Mouse (Mus musculus): ENCODE measurements around the gene Top2b. TPM values are rescaled to one million over a fixed set of nuclear protein-coding genes. Genes with fewer than 3 reads are reported as not detected.

The Top2b gene
- 88.8 and 106 TPM in 2 replicates for polyA plus RNA-seq (2015; fragmentation: Nextera tagmentation; extraction: Ambion mirVana)

GRCm38 (mm10) chr14:16364878-16365337 is at the start of gene Top2b:
Gene Top2b, plus strand, starts transcription at chr14:16365179.
- WGBS = under 1% methylated on average over 32 of the region's 32 CpGs
- no peaks in the 10 kb centered on the region for H3K9me3 ChIP-seq (replicated peaks; ENCODE audit: control insufficient read depth, low read length, poor library complexity, severe bottlenecking)
- ATAC-seq = peak; percentile 99

GRCm38 (mm10) chr14:16316715-16317114 is 48.3 kb upstream of the Top2b start:
- Histone ChIP-seq H3K36me3 (ENCODE audit: control insufficient read depth, insufficient read depth, low read length) (no peaks in the 10 kb centered on the region), H3K4me1 (ENCODE audit: control insufficient read depth, insufficient read depth, low read length) (peaks cover 4% of the 10 kb centered on the region; the same call in 1 of the 2 replicates), H3K9ac (ENCODE audit: low read depth, low read length) (no peak overlapping the region), H3K4me2 (ENCODE audit: low read length) (no peak overlapping the region), H3K4me3 (ENCODE audit: low read depth, low read length) (no peak overlapping the region), H3K27me3 (ENCODE audit: control insufficient read depth, insufficient read depth, low read depth, low read length) (no peaks in the 10 kb centered on the region), H3K9me3 (replicated peaks; ENCODE audit: control insufficient read depth, low read length, poor library complexity, severe bottlenecking) (no peaks in the 10 kb centered on the region), H3K27ac (ENCODE audit: low read length) (no peak overlapping the region)
- ATAC-seq = no peak
- WGBS = 84% methylated on average over 1 of the region's 1 CpGs

More at GRCm38 (mm10) chr14:16364878-16365337, at the start of gene Top2b:
- peak within 1 kb of the TSS; percentile 98 for H3K9ac ChIP-seq (ENCODE audit: low read depth, low read length)
- H3K27ac ChIP-seq (ENCODE audit: low read length) = peak within 1 kb of the TSS; percentile 100
- peaks cover 25% of the 10 kb centered on the region for H3K4me1 ChIP-seq (ENCODE audit: control insufficient read depth, insufficient read depth, low read length)
- no peaks in the 10 kb centered on the region for H3K27me3 ChIP-seq (ENCODE audit: control insufficient read depth, insufficient read depth, low read depth, low read length)
- H3K36me3 ChIP-seq (ENCODE audit: control insufficient read depth, insufficient read depth, low read length) = no peaks in the 10 kb centered on the region
- H3K4me3 ChIP-seq (ENCODE audit: low read depth, low read length) = peak within 1 kb of the TSS; percentile 96
- peak within 1 kb of the TSS; percentile 90 for H3K4me2 ChIP-seq (ENCODE audit: low read length)

GRCm38 (mm10) chr14:16319818-16320217 is 45.2 kb upstream of the Top2b start:
- H3K4me1 ChIP-seq (ENCODE audit: control insufficient read depth, insufficient read depth, low read length) = no peaks in the 10 kb centered on the region
- no peaks in the 10 kb centered on the region for H3K36me3 ChIP-seq (ENCODE audit: control insufficient read depth, insufficient read depth, low read length)
- H3K4me2 ChIP-seq (ENCODE audit: low read length) = no peak overlapping the region
- 79% methylated on average over 2 of the region's 2 CpGs for WGBS
- H3K27me3 ChIP-seq (ENCODE audit: control insufficient read depth, insufficient read depth, low read depth, low read length) = no peaks in the 10 kb centered on the region
- H3K4me3 ChIP-seq (ENCODE audit: low read depth, low read length) = no peak overlapping the region
- H3K27ac ChIP-seq (ENCODE audit: low read length) = no peak overlapping the region
- H3K9ac ChIP-seq (ENCODE audit: low read depth, low read length) = no peak overlapping the region
- no peak for ATAC-seq
- no peaks in the 10 kb centered on the region for H3K9me3 ChIP-seq (replicated peaks; ENCODE audit: control insufficient read depth, low read length, poor library complexity, severe bottlenecking)

GRCm38 (mm10) chr14:16324394-16324793 is 40.6 kb upstream of the Top2b start:
- 86% methylated on average over 4 of the region's 4 CpGs for WGBS
- no peaks in the 10 kb centered on the region for H3K36me3 ChIP-seq (ENCODE audit: control insufficient read depth, insufficient read depth, low read length)
- H3K9me3 ChIP-seq (replicated peaks; ENCODE audit: control insufficient read depth, low read length, poor library complexity, severe bottlenecking) = no peaks in the 10 kb centered on the region
- no peak overlapping the region for H3K27ac ChIP-seq (ENCODE audit: low read length)
- ATAC-seq = no peak
- no peak overlapping the region for H3K4me2 ChIP-seq (ENCODE audit: low read length)
- no peak overlapping the region for H3K9ac ChIP-seq (ENCODE audit: low read depth, low read length)
- H3K4me1 ChIP-seq (ENCODE audit: control insufficient read depth, insufficient read depth, low read length) = no peaks in the 10 kb centered on the region
- no peak overlapping the region for H3K4me3 ChIP-seq (ENCODE audit: low read depth, low read length)
- no peaks in the 10 kb centered on the region for H3K27me3 ChIP-seq (ENCODE audit: control insufficient read depth, insufficient read depth, low read depth, low read length)

- no peaks in the 10 kb centered on the region for H3K9me3 ChIP-seq (replicated peaks; ENCODE audit: control insufficient read depth, low read length, poor library complexity, severe bottlenecking)
- ATAC-seq = no peak
- whole genome bisulfite sequencing = 43% methylated on average over 1 of the region's 1 CpGs
- no peak overlapping the region for H3K4me2 ChIP-seq (ENCODE audit: low read length)
- no peak overlapping the region for H3K4me3 ChIP-seq (ENCODE audit: low read depth, low read length)
- no peaks in the 10 kb centered on the region for H3K4me1 ChIP-seq (ENCODE audit: control insufficient read depth, insufficient read depth, low read length)
- no peaks in the 10 kb centered on the region for H3K36me3 ChIP-seq (ENCODE audit: control insufficient read depth, insufficient read depth, low read length)
- H3K27me3 ChIP-seq (ENCODE audit: control insufficient read depth, insufficient read depth, low read depth, low read length) = no peaks in the 10 kb centered on the region
- no peak overlapping the region for H3K9ac ChIP-seq (ENCODE audit: low read depth, low read length)
- no peak overlapping the region for H3K27ac ChIP-seq (ENCODE audit: low read length)
Measured at GRCm38 (mm10) chr14:16325208-16325607, 39.8 kb upstream of the Top2b start.

GRCm38 (mm10) chr14:16328531-16328930 is 36.4 kb upstream of the Top2b start:
- Histone ChIP-seq H3K4me2 (ENCODE audit: low read length) (no peak overlapping the region), H3K4me1 (ENCODE audit: control insufficient read depth, insufficient read depth, low read length) (no peaks in the 10 kb centered on the region), H3K9me3 (replicated peaks; ENCODE audit: control insufficient read depth, low read length, poor library complexity, severe bottlenecking) (no peaks in the 10 kb centered on the region), H3K4me3 (ENCODE audit: low read depth, low read length) (no peak overlapping the region), H3K36me3 (ENCODE audit: control insufficient read depth, insufficient read depth, low read length) (no peaks in the 10 kb centered on the region), H3K9ac (ENCODE audit: low read depth, low read length) (no peak overlapping the region), H3K27ac (ENCODE audit: low read length) (no peak overlapping the region), H3K27me3 (ENCODE audit: control insufficient read depth, insufficient read depth, low read depth, low read length) (no peaks in the 10 kb centered on the region)
- 0 out of 2 replicates have a peak, but pooled peaks have one; percentile 21 for ATAC-seq
- 0% methylated on average over 2 of the region's 2 CpGs for WGBS

- H3K4me3 ChIP-seq (ENCODE audit: low read depth, low read length) = no peak overlapping the region
- H3K36me3 ChIP-seq (ENCODE audit: control insufficient read depth, insufficient read depth, low read length) = no peaks in the 10 kb centered on the region
- no peaks in the 10 kb centered on the region for H3K27me3 ChIP-seq (ENCODE audit: control insufficient read depth, insufficient read depth, low read depth, low read length)
- no peak overlapping the region for H3K9ac ChIP-seq (ENCODE audit: low read depth, low read length)
- 0 out of 2 replicates have a peak, but pooled peaks have one; percentile 25 for ATAC-seq
- no peak overlapping the region for H3K4me2 ChIP-seq (ENCODE audit: low read length)
- 13% methylated on average over 5 of the region's 5 CpGs for WGBS
- no peak overlapping the region for H3K27ac ChIP-seq (ENCODE audit: low read length)
- no peaks in the 10 kb centered on the region for H3K4me1 ChIP-seq (ENCODE audit: control insufficient read depth, insufficient read depth, low read length)
- H3K9me3 ChIP-seq (replicated peaks; ENCODE audit: control insufficient read depth, low read length, poor library complexity, severe bottlenecking) = no peaks in the 10 kb centered on the region
Measured at GRCm38 (mm10) chr14:16328959-16329480, 36.0 kb upstream of the Top2b start.

- H3K27ac ChIP-seq (ENCODE audit: low read length) = no peak overlapping the region
- no peaks in the 10 kb centered on the region for H3K9me3 ChIP-seq (replicated peaks; ENCODE audit: control insufficient read depth, low read length, poor library complexity, severe bottlenecking)
- no peaks in the 10 kb centered on the region for H3K27me3 ChIP-seq (ENCODE audit: control insufficient read depth, insufficient read depth, low read depth, low read length)
Measured at GRCm38 (mm10) chr14:16329756-16330155, 35.2 kb upstream of the Top2b start.

GRCm38 (mm10) chr14:16334260-16334659 is 30.7 kb upstream of the Top2b start:
- Histone ChIP-seq H3K36me3 (ENCODE audit: control insufficient read depth, insufficient read depth, low read length) (no peaks in the 10 kb centered on the region), H3K27me3 (ENCODE audit: control insufficient read depth, insufficient read depth, low read depth, low read length) (no peaks in the 10 kb centered on the region), H3K9ac (ENCODE audit: low read depth, low read length) (no peak overlapping the region), H3K27ac (ENCODE audit: low read length) (no peak overlapping the region), H3K4me3 (ENCODE audit: low read depth, low read length) (no peak overlapping the region), H3K4me1 (ENCODE audit: control insufficient read depth, insufficient read depth, low read length) (no peaks in the 10 kb centered on the region), H3K9me3 (replicated peaks; ENCODE audit: control insufficient read depth, low read length, poor library complexity, severe bottlenecking) (no peaks in the 10 kb centered on the region), H3K4me2 (ENCODE audit: low read length) (no peak overlapping the region)
- ATAC-seq = no peak
- 89% methylated on average over 3 of the region's 3 CpGs for WGBS

More at GRCm38 (mm10) chr14:16329756-16330155, 35.2 kb upstream of the Top2b start:
- Histone ChIP-seq H3K9ac (ENCODE audit: low read depth, low read length) (no peak overlapping the region), H3K4me1 (ENCODE audit: control insufficient read depth, insufficient read depth, low read length) (no peaks in the 10 kb centered on the region), H3K36me3 (ENCODE audit: control insufficient read depth, insufficient read depth, low read length) (no peaks in the 10 kb centered on the region), H3K4me3 (ENCODE audit: low read depth, low read length) (no peak overlapping the region), H3K4me2 (ENCODE audit: low read length) (no peak overlapping the region)
- ATAC-seq = no peak
- WGBS = 74% methylated on average over 3 of the region's 3 CpGs
